Mouse (Mus musculus): ENCODE data around the gene Wbp1l. TPM values are rescaled to one million over a fixed set of nuclear protein-coding genes. Genes with fewer than 3 reads are reported as not detected.

The Wbp1l gene
- polyA plus RNA-seq, 1 experiment: 16.9 TPM

DNA sequence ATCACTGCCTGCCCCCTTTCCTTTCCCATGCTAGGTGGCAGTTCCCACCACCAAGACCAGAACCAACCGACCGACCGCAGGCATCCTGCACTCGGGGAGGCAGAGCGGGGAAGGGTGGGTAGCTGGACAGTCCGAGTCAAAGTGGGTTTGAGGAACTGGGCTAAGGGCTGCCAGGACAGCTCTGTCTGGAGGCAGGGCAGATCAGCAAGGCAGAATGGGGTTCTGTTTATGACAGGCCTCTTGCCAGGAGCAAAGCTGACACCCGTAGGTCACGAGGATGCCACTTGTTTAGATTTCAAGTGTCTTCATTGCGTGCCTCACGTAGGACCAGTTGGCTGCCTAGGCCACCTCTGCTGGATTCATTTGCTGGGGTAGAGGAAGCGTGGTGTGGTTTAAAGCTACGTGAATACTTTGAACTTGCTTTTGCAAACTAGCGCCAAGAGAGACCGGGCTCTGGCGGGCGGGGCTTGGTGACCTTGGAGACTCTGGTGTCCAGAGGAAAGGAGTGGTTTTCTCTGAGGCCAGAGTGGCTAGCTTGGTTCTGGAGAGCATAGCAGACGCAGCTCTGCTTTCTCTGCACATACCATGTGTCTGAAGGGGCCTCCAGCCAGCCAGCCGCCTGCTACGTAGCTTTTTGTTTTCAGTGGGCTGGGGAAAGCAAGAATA lies 42.7 kb downstream of the Wbp1l start:
- peaks cover 21% of the 10 kb centered on the region for H3K4me1 ChIP-seq (ENCODE audit: control insufficient read depth, insufficient read depth, low read length)
- TF ChIP-seq POLR2A (IDR thresholded peaks at IDR 0.05; ENCODE audit: control insufficient read depth, low read depth, low read length) (no peak), CTCF (IDR thresholded peaks at IDR 0.05; ENCODE audit: control insufficient read depth, insufficient read depth, insufficient replicate concordance, low read depth, low read length) (no peak)

DNA sequence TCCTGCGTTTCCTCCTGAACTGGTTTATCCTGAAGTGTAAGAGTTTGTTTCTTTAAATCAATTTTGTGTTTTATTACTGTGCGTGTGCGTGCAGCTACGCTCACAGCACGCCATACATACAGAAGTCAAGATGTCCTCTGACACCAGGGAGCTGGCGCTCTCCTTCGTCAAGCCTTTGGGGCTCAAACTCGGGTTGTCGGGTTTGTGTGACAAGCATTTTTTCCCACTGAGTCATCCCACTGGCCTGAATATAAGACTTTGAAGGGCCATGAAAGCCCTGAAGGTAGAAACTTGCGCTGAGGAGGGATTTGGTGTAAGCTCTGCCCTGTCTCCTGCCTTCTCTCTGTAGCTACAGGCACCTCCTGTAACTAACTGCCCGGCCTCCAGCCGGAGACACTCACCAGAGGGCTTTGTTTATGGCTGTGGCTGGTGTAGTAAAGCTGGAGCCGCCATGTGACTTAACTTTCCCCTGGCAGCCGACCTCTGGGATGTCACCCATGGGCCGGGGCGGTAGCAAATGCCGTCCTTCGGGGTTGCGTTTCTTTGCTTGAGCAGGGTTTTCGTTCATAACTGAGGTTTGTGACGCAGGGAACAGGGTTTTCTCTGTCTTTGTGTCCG lies 43.4 kb downstream of the Wbp1l start:
- Histone ChIP-seq H3K4me1 (ENCODE audit: control insufficient read depth, insufficient read depth, low read length) (peaks cover 24% of the 10 kb centered on the region), H3K27me3 (ENCODE audit: control insufficient read depth, insufficient read depth, low read length) (no peaks in the 10 kb centered on the region), H3K4me3 (ENCODE audit: control insufficient read depth, low read depth, low read length) (no peak overlapping the region), H3K36me3 (ENCODE audit: control insufficient read depth, insufficient read depth, low read length) (no peaks in the 10 kb centered on the region; the same call in 1 of the 2 replicates), H3K27ac (ENCODE audit: control insufficient read depth, insufficient read depth, low read depth, low read length) (peak overlapping the region; percentile 61)
- TF ChIP-seq CTCF (IDR thresholded peaks at IDR 0.05; ENCODE audit: control insufficient read depth, insufficient read depth, insufficient replicate concordance, low read depth, low read length) (no peak), POLR2A (IDR thresholded peaks at IDR 0.05; ENCODE audit: control insufficient read depth, low read depth, low read length) (no peak)

More for the DNA sequence above, 42.7 kb downstream of the Wbp1l start:
- H3K4me3 ChIP-seq (ENCODE audit: control insufficient read depth, low read depth, low read length): no peak overlapping the region
- peak overlapping the region; percentile 61 for H3K27ac ChIP-seq (ENCODE audit: control insufficient read depth, insufficient read depth, low read depth, low read length)
- H3K36me3 ChIP-seq (ENCODE audit: control insufficient read depth, insufficient read depth, low read length): no peaks in the 10 kb centered on the region; the same call in 1 of the 2 replicates
- no peaks in the 10 kb centered on the region for H3K27me3 ChIP-seq (ENCODE audit: control insufficient read depth, insufficient read depth, low read length)

DNA sequence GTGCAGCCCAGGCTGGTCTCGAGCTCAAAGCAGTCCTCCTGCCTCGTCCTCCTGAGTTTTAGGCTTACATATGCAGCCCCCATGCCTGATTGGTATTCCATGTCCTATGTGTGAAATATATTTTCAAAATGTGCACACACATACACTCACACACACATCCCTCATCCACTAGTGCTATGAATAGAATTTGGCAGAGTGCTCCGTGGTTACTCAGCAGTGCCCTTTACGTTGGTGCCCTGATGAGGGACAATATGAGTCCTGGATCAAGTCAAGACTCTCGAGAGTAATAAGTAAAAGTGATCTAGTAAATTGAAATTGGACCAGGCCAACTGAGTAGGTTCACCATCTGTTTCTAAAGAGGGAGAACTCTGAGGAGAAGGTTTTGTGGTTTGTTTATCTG lies 44.4 kb downstream of the Wbp1l start:
- peak overlapping the region; percentile 58 for H3K27ac ChIP-seq (ENCODE audit: control insufficient read depth, insufficient read depth, low read depth, low read length)
- no peaks in the 10 kb centered on the region; the same call in 1 of the 2 replicates for H3K36me3 ChIP-seq (ENCODE audit: control insufficient read depth, insufficient read depth, low read length)
- H3K4me3 ChIP-seq (ENCODE audit: control insufficient read depth, low read depth, low read length): no peak overlapping the region
- peaks cover 24% of the 10 kb centered on the region for H3K4me1 ChIP-seq (ENCODE audit: control insufficient read depth, insufficient read depth, low read length)
- TF ChIP-seq POLR2A (IDR thresholded peaks at IDR 0.05; ENCODE audit: control insufficient read depth, low read depth, low read length) (no peak), CTCF (IDR thresholded peaks at IDR 0.05; ENCODE audit: control insufficient read depth, insufficient read depth, insufficient replicate concordance, low read depth, low read length) (no peak)
- no peaks in the 10 kb centered on the region for H3K27me3 ChIP-seq (ENCODE audit: control insufficient read depth, insufficient read depth, low read length)

DNA sequence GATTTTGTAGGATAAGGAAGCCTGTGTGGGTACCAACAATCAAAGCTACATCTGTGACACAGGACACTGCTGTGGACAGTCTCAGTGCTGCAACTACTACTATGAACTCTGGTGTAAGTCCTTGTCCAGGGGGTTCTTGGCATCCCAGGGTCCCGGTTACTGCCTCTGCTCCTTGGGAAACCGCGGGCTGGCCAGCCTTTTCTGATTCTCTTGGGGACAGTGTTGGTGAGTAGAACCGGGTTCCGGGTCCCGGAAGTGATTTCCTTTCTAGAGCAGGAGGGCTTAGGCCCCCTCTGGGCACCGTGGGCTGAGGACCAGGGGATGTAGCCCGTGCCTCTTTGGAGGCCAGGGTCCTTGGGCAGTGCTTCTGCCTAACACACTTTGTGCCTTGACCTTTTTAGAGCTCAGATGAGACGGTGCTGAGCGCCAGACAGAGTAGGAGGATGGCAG lies 45.5 kb downstream of the Wbp1l start:
- Histone ChIP-seq H3K4me1 (ENCODE audit: control insufficient read depth, insufficient read depth, low read length) (peaks cover 24% of the 10 kb centered on the region), H3K27me3 (ENCODE audit: control insufficient read depth, insufficient read depth, low read length) (no peaks in the 10 kb centered on the region), H3K36me3 (ENCODE audit: control insufficient read depth, insufficient read depth, low read length) (no peaks in the 10 kb centered on the region; the same call in 1 of the 2 replicates), H3K27ac (ENCODE audit: control insufficient read depth, insufficient read depth, low read depth, low read length) (peak overlapping the region; percentile 29), H3K4me3 (ENCODE audit: control insufficient read depth, low read depth, low read length) (no peak overlapping the region)
- TF ChIP-seq POLR2A (IDR thresholded peaks at IDR 0.05; ENCODE audit: control insufficient read depth, low read depth, low read length): peak; percentile 32; the same call in 1 of the 2 replicates
- no peak for TF ChIP-seq CTCF (IDR thresholded peaks at IDR 0.05; ENCODE audit: control insufficient read depth, insufficient read depth, insufficient replicate concordance, low read depth, low read length)

DNA sequence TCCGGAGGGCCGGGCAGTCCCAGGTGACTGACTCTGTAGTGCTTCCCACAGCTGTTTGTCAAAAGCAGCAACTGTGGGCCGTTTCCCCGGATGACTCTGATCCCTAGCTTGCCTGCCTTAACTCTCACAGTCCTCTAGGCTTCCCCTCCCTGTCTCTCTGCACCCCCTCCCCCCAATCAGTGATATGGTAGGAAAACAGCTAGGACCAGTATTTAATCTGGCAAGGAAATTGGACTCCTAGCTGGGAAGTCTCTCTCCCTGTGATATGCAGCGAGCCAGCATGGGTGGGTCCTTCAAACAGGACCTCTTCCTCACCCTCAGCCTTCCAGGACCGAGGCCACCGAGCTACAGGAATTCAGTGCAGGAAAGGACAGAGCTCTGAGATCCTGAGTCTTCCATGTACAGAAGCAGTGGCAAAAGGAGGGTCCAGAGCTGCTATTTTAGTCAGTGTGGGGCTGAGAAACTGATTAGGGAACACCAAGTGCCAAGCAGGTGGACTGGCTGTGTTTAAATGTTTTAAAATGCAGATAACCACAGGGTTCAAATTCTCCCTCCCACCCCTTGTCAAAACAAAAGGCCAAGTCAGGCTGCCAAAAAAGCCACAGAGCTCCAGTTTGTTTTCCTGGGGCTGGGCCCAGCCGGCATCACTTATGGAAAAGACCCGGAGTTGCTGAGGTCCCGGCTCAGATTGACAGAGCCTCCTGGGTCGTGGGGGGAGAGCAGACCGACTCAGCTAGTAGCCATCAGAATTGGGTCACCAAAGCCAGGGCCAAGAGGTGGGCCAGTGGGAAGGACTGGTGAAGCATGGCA lies 46.1 kb downstream of the Wbp1l start:
- H3K27me3 ChIP-seq (ENCODE audit: control insufficient read depth, insufficient read depth, low read length): no peaks in the 10 kb centered on the region
- no peak overlapping the region for H3K4me3 ChIP-seq (ENCODE audit: control insufficient read depth, low read depth, low read length)
- TF ChIP-seq CTCF (IDR thresholded peaks at IDR 0.05; ENCODE audit: control insufficient read depth, insufficient read depth, insufficient replicate concordance, low read depth, low read length) (no peak), POLR2A (IDR thresholded peaks at IDR 0.05; ENCODE audit: control insufficient read depth, low read depth, low read length) (no peak; the same call in 1 of the 2 replicates)
- peak overlapping the region; percentile 77 for H3K27ac ChIP-seq (ENCODE audit: control insufficient read depth, insufficient read depth, low read depth, low read length)
- H3K4me1 ChIP-seq (ENCODE audit: control insufficient read depth, insufficient read depth, low read length): peaks cover 24% of the 10 kb centered on the region
- H3K36me3 ChIP-seq (ENCODE audit: control insufficient read depth, insufficient read depth, low read length): no peaks in the 10 kb centered on the region; the same call in 1 of the 2 replicates

DNA sequence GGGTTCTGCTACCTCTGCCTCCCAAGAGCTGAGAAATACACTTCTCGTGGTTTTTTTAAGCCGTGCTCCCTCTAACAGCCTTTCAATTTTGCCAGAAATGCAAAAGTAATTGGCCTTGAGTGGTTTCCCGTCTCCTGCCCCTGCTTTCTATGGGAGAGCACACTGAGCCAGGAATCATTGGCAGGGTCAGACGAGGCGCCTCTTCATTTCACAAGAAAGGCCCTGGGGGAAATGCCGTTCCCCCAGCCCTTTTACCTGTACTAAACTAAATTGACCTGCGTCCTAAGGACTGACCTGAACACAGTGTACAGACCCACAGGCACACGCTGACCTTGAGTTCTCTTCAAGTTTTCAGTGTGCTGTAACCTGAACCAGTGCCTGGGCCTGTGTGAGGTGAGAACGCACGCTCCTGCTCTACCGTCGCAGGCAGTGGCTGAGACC lies 47.2 kb downstream of the Wbp1l start:
- Histone ChIP-seq H3K4me1 (ENCODE audit: control insufficient read depth, insufficient read depth, low read length) (peaks cover 21% of the 10 kb centered on the region), H3K27me3 (ENCODE audit: control insufficient read depth, insufficient read depth, low read length) (no peaks in the 10 kb centered on the region), H3K4me3 (ENCODE audit: control insufficient read depth, low read depth, low read length) (no peak overlapping the region), H3K36me3 (ENCODE audit: control insufficient read depth, insufficient read depth, low read length) (no peaks in the 10 kb centered on the region; the same call in 1 of the 2 replicates), H3K27ac (ENCODE audit: control insufficient read depth, insufficient read depth, low read depth, low read length) (peak overlapping the region; percentile 74)
- TF ChIP-seq CTCF (IDR thresholded peaks at IDR 0.05; ENCODE audit: control insufficient read depth, insufficient read depth, insufficient replicate concordance, low read depth, low read length) (no peak), POLR2A (IDR thresholded peaks at IDR 0.05; ENCODE audit: control insufficient read depth, low read depth, low read length) (no peak)

DNA sequence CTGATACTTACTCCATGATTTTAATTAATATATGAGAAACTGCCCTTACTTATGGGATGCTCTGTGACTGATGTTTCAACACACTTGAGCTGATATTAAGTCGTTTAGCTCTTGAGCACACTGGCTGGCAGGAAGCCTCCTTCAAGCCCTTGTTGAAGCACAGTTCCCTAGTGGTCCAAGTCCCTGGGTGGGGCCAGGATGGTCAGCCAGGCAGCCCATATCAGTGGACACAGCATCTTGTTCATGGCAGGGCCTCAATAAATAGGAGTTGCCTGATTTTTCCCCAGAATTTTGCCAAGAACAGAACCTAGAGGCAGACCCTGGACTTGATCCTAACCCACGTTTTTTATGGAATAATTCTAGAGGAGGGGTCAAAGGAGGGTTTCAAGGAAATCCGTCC lies 48.4 kb downstream of the Wbp1l start:
- H3K36me3 ChIP-seq (ENCODE audit: control insufficient read depth, insufficient read depth, low read length): no peaks in the 10 kb centered on the region; the same call in 1 of the 2 replicates
- H3K27ac ChIP-seq (ENCODE audit: control insufficient read depth, insufficient read depth, low read depth, low read length): no peak overlapping the region
- no peak overlapping the region for H3K4me3 ChIP-seq (ENCODE audit: control insufficient read depth, low read depth, low read length)
- TF ChIP-seq POLR2A (IDR thresholded peaks at IDR 0.05; ENCODE audit: control insufficient read depth, low read depth, low read length) (no peak), CTCF (IDR thresholded peaks at IDR 0.05; ENCODE audit: control insufficient read depth, insufficient read depth, insufficient replicate concordance, low read depth, low read length) (no peak)
- H3K27me3 ChIP-seq (ENCODE audit: control insufficient read depth, insufficient read depth, low read length): no peaks in the 10 kb centered on the region
- peaks cover 17% of the 10 kb centered on the region for H3K4me1 ChIP-seq (ENCODE audit: control insufficient read depth, insufficient read depth, low read length)
